Mouse (Mus musculus): ENCODE measurements around the gene Mvd.

Gene Mvd

DNA sequence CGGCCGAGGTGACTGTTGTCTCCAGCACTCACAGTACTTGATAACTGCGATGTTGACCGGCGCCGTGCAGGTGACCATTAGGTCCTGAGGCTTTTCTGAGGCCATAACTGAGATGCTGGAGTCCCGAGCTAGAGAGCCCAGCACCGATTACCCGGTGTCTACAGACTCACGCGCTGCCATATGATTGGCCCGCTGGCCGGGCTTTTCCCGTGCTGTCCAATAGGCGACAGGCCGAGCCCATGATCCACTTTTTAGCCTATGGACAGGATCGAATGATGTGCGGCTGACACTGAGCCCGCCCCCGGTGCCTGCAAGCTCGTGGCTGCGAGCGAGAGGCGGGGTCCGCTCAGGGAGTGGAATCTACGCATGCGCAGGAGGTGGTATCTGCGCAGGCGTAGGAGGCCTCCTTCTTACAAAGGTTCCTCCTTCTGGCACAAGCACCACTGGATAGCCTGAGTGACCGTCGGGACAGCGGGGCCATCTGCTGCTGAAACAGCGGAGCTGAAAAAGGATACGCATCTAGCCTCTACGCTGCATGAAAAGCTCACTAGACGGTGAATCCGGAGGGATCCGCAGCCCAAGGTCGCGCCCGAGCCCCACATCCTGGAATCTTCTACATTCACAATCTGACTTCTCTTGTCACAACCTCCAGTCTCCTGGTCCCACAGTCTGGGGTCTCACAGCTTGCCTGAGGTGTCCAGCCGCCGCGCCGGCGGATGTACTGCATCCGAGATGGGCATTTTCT, at the start of gene Mvd:
TSS of gene Mvd (minus strand) at position 161 of the 745 bp plus-strand sequence.
- DNase-seq (ENCODE audit: low read depth): peak; percentile 100

- no peak for DNase-seq (ENCODE audit: low read depth)
These were observed 45.2 kb upstream of the Mvd start for GRCm38 (mm10) chr8:122488387-122488786.

DNA sequence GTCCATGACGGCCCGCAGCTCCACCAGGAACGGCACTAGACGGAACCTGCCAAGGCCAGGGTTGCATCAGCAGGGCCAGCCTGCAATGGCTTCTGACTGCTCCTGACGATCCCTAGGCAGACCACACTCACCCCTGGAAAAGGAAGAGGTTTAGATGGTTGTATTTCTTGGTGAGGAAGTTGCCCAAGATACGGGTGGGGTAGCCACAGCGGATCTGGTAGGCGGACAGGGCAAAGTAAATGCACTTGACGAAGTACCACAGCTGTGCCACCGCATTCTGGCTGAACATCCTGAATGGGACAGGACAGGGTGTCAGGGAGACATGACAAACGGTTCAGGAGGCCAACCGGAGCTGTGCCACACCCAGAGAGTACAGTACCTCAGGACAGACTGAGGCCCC, 41.6 kb upstream of the Mvd start:
- DNase-seq (ENCODE audit: low read depth): no peak

GRCm38 (mm10) chr8:122483877-122484276, 40.7 kb upstream of the Mvd start:
- DNase-seq (ENCODE audit: low read depth): no peak

GRCm38 (mm10) chr8:122482448-122482847, 39.2 kb upstream of the Mvd start:
- no peak for DNase-seq (ENCODE audit: low read depth)

DNA sequence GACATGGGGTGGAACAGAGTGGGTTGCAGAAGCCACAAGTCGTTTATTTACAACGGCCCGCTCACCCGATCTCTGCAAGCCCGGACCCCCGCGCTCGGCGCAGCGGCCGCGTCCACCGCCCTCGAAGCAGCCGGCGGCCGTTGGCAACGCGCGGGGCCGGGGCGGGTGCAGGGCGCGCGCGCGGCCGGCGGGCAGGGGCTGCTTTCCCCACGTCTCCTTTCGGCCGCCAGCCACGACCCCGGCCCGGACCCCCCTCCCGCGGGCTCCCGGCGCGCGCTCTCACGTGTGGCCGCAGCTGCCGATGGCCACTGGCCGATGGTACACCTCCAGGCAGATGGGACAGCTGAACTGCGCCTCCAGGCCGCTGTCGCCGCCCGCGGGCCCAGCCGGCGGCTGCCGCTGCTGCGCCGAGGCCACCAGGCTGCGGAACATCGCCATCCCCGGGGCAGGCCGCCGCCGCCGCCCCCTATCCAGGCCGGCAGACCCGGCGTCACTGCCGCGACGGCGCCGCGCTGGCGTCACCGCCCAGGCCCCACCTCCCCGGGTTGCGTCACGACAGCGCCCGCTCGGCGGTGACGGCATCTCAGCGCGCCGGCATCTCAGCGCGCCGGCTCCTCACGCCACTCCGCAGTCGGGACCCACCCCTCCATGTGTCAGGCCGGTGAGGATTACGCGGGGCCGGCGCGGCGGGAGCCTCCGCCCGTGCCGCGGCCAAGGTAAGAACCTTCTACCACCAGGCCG, 32.5 kb upstream of the Mvd start, which contains the start of the genes Rnf166 and Ctu2:
TSS of gene Rnf166 (minus strand) at position 485 of the 741 bp plus-strand sequence.
TSS of gene Ctu2 (plus strand) at position 564 of the 741 bp plus-strand sequence.
- DNase-seq (ENCODE audit: low read depth): peak; percentile 45

GRCm38 (mm10) chr8:122474951-122475560, 31.8 kb upstream of the Mvd start:
- DNase-seq (ENCODE audit: low read depth): peak; percentile 4

DNA sequence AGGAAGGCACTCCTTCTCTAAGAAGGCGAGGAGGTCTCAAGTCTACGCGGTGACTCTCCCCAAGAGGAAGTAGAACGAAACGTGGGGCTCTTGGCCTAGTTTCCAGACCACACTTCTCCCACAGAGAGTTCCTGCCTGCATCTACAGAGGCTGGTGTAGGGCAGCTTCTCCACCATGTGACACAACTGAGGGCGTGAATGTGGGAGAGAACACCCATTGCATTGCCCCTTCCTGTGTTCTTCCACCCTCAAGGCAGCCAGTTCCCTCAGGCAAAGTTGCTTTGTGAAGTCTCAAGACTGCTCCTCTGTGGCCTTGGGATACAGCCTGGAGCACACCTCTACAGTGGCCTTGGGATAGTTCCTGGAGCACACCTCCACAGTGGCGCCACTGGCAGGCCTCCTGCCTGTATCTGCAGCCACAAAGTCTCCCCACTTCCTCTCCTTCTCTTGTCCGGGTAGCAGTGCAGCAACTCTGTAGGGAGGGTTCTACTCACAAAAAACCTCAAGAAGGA, 30.7 kb upstream of the Mvd start:
- no peak for DNase-seq (ENCODE audit: low read depth)

DNA sequence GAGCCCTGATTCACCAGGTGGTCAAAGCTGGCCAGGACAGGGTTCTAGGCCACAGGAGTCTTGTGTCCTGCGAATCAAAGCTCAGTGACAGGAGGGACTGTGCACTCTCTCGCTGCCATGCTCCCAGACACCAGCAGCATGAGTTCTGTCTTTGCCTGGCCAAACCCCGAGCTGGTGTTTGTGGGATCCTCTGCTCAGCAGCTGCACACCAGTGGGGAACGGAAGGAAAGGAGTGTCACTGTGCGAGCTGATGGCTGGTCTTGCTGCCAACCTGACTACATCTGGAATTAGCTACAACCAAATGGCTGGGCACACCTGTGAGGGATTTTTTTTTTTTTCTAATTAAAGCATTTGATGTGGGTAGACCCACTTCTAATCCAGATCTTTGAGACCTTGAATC, 27.5 kb upstream of the Mvd start:
- no peak for DNase-seq (ENCODE audit: low read depth)

GRCm38 (mm10) chr8:122469965-122470364, 26.7 kb upstream of the Mvd start:
- DNase-seq (ENCODE audit: low read depth): no peak

- no peak for DNase-seq (ENCODE audit: low read depth)
These were observed 26.2 kb upstream of the Mvd start for GRCm38 (mm10) chr8:122469407-122469806.

DNA sequence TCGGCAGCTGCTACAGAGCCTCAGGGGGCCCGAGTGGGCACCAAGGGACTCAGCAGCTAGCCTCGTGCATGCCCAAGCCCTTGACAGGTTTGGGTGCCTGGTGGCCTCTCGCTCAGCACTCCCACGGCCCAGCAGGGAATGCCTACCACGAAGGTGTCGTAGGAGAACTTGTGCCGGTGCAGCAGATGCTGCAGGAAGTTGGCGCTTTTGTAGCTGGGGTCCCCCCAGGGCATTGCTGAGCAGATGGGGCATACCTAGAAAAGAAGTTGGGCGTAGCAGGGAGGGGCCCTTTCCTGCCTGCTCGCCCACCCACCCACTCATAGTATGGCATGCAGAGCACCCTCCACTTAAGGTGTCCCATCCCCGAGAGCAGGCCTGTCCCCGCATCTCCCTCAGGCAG, 24.6 kb upstream of the Mvd start:
- DNase-seq (ENCODE audit: low read depth): no peak

DNA sequence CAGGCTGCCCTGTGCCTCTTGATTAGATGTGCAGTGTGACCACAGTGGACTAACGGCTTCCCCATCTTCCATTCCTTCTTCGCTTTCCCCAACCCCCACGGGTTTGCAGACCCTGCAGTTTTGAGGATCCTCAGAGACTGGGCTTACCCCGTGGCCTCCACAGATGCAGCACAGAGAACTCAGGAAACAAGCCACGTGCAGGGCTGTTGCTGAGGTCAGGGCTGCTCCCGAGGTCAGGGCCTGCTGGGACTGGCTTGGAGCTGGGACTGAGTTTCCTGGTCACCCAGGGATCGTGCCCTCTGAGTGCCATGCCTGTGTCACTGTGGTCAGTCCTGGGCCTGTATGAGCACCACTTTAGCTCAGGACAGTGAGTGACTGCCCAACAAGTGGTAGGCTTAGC, 21.8 kb upstream of the Mvd start:
- DNase-seq (ENCODE audit: low read depth): no peak

GRCm38 (mm10) chr8:122463651-122464640, 20.7 kb upstream of the Mvd start:
- no peak for DNase-seq (ENCODE audit: low read depth)

DNA sequence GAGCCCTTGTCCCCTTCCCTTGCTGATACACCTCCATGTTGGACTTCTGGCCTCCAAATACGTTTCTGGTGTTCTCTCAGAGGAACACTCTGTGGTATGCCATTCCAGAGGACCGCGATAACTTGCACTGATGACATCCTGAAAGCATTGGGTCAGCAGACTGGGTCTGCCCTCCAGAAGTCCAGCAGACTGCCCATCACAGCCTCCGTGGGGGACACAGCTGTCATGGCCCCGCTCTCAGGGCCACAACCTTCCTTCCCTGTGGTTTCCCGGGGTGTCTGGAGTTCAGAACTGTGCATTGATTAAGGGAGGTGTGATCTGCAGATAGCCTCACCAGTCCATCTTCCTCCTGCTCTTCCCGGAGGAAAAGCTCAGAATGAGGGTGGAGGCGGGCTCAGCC, 19.3 kb upstream of the Mvd start:
- DNase-seq (ENCODE audit: low read depth): no peak

GRCm38 (mm10) chr8:122461473-122462148, 18.4 kb upstream of the Mvd start:
- DNase-seq (ENCODE audit: low read depth): no peak

GRCm38 (mm10) chr8:122460524-122461472, 17.6 kb upstream of the Mvd start, which contains the start of gene Snai3:
Gene Snai3, minus strand, starts transcription at chr8:122460733.
- peak; percentile 51 for DNase-seq (ENCODE audit: low read depth)

DNA sequence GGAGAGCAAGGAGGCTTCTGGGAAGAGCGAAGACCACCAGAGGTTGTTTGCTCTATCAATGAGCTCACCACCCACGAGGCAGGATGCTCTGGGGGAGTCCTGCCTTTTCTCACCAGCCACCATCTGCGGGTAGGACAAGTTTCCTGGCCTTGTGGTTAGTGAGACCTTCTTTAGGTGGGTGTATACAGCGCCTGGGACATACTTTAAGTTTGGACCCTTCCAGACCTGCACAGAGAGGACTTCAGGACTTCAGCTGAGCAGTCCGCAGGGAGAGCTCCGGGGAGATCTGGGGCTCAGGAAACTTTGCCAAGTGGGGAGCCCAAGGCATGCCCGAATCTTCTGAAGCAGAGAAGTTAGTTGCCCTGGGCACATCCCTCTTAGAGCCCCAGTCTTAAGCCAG, 16.8 kb upstream of the Mvd start:
- DNase-seq (ENCODE audit: low read depth): no peak

DNA sequence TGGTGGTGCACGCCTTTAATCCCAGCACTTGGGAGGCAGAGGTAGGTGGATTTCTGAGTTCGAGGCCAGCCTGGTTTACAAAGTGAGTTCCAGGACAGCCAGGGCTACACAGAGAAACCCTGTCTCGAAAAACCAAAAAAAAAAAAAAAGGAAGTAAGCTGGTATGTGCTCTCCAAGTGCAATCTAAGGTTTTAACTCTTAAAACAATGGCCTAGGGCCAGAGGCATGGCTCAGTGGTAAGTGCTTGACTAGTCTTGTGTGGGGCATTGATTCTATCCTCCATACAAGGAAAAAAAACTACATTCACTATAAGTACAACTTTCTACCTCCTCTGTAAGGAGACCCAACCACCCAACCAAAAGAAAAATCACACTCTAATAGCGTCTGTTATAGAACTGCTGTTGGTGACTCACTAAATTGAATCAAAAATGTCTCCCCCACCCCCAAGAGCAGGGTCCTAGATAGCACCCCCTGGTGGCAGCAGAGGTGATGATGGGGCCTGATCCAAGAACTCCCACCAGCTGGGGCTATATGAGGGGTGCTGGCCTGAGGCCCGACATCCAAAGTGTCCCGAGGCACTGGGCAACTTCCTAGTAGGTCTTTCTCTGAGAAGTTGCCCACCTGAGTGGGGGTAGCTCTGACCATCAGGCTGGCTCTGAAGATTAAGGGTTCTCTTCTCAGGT, 16.1 kb upstream of the Mvd start:
- no peak for DNase-seq (ENCODE audit: low read depth)

All from fibroblast of lung, adult 2 months (primary cell).